Mouse (Mus musculus) 3T3-L1 (cell line): ENCODE results near the gene Mocs1.

Source experiments
- DNase-seq: peaks from one replicate; pipeline ENCODE4 v3.0.0-alpha.2; 2015; ENCODE audit warnings: low read depth, low spot score

Mocs1 gene

DNA sequence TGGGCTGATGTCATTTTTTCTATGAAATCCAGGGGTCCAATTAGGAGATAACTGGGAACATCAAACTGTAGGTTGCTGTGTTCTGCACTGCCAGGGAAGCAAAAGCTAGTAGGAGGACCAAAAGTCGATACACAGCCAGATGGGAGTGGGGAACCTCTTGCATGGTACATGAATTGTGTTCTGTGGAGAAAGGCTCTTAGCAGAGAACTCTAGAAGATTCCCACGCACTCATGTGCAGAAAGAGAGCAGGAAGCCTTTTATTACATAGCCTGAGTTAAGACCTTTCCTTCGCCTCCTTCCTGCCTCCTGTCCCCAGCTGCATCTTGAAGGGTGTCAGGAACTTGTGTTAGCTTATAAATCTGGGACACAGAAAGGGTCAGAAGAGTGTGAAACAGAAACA, 53.7 kb downstream of the Mocs1 start:
- DNase-seq = no peak

DNA sequence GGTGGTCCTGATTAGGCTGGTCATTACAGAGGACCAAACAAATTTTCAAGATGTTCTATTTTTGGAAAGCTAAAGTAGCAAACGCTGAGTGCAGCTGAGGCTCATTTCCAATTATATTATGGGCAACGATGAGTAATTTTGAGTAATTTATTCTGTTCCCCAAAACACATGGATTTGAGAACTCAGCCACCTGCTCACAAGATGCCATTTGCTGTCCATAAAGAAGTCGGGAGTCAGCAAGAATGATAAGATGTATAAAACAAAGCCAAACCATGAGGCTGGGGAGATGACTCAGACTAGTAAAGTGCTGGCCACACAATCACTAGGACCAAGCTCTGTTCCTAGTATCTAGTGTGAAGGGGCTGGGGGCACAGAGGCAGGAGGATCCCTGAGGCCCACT, 56.3 kb downstream of the Mocs1 start:
- peak; percentile 35 for DNase-seq

DNA sequence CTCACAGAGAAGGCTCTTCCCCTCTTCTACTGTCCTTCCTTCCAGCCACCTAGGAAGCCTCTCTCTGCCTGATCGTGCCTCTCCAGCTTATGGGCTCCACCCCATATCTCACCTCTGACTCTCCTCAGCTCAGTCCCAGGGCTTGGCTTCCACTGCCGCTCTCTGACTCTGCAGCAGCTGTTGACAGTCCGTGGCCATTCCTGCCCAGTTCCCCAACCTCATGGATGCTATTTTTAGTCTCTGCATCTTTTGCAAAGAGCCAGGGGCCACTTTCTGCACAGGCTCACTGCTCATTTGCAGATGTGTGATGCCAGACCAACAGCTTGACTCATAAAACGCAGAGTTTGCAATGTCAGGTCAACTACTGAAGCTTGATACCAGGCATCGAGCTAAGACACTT, 60.9 kb downstream of the Mocs1 start:
- peak; percentile 85 for DNase-seq

DNA sequence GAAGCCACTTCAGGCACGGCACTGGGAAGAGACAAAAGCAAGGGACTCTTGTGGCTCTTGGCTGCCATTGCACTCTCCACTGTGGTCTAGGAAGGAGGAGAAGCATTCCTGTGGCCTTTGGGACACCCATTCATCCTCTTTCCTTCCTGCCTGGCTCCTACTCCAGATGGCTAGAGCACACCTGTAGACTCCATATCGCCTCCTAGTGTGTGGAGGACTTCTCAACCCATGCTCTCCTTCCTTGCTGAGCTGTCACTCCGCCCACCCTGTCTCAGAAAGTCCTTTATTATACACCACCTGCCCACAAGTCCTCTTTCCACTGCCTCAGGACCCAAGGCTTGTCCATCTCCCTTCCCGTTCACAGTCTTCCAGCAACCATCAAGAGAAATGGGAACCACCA, 65.1 kb downstream of the Mocs1 start:
- peak; percentile 38 for DNase-seq

DNA sequence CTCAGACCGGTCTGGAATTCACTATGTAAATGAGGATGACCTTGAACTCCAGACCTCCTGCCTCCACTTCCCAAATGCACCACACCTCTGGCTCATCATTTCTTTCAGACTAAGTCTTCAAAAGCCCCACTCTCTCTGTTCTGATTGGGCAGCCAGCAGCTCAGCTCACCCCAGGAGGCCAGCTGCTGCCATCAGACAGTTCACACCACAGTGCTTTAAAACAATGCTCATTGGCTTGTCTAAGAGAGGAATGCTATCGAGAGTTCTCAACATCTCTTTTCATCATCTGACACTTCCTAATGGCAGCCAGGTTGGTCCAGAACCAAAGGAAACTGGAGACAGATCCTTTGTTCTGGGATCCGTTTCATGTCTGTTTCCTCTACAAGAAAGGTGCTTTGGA, 70.0 kb downstream of the Mocs1 start:
- DNase-seq = no peak

DNA sequence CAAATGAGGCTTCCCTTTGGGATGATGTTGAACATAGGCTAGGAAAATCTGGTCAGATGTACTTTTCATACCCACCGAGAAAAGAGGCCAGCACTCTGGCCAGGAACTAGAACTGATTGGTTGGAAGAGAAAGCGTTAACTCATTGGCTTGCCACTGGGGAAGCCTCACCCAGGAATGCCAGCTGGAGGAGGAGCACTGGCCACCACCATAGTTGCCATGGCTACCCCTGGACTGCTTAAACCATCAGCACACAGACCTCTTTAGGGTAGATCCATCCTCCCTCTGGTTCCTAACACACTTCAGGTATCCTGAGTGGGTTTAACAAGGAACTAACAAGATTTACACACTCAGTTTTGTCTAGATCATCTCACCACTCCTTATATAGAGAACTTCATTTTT, 71.5 kb downstream of the Mocs1 start:
- DNase-seq = no peak

DNA sequence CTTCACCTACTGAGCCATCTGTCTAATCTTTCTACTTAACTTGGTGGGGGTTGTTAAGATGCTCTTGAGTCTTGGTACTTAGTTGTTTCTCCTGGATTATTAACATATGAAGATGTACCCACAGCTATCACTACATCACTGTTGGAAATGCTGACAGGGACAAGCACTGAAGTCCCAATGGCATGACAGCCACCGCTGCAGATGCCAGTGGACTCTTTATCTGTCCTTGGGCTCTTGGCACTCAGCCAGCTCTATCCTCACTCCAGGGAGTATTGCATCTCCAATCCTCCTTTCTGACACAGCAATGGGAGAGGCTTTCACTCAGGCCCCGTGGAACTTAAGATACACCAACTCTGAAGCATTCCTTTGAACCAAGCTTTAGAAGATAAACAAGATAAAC, 72.1 kb downstream of the Mocs1 start:
- no peak for DNase-seq

DNA sequence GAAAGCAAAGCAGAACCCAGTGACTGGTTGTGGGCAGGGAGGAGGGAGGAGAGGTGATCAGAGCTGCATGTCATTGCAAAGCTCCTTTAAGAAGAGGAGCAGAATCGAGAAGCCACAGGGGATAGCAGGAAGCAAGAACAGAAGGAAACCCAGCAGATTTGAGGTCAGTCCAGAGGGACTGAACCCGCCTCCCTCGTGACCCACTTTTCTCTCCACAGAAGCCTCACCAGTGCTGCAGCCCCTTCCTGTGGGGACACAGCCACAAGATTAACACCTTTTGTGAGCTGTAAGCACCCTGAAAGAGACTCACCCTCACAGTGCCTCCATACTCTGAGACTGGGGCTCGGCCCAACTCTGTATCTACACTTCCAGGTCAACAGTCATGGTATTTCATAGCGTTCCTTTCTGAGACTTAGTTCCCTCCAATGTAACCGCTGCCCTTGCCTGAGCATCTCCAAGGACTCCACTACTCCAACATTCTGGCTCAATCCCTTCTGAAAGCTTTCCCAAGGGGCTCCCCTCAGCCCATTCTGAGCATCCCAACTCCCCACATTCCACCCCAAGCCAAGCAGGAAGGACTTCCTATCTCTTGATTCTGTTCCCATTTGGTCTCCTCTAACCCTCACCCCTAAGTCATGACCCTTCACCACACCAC, 75.2 kb downstream of the Mocs1 start:
- DNase-seq = no peak
